In genomic region chr5:88807342-88807741, GRCm38 (mm10) we compare ENCODE assay signal across 23 mouse cellular contexts. TPM values are rescaled to one million over a fixed set of nuclear protein-coding genes. Genes with fewer than 3 reads are reported as not detected.
DNase-seq lines count a peak whose midpoint lies in the region; ATAC-seq and TF ChIP-seq lines count a peak whose summit lies in the region.
"Had no signal": no experiment of that assay in that cellular context is flagged by ENCODE, and none has a peak within 500 bp of the region (broad histone marks: within the 10 kb centered on the region; RNA-seq: fewer than 3 reads in every experiment).

No protein-coding gene starts in this region.

- no peak overlapping the region for H3K9ac ChIP-seq in heart, embryonic 13.5 days
- no peak overlapping the region for H3K9ac ChIP-seq in ES-Bruce4 (ENCODE audit: low read depth, poor library complexity, severe bottlenecking)
- H3K9ac ChIP-seq: lung, embryonic 14.5 days; stomach, embryonic 15.5 days had no signal

- no peak overlapping the region for H3K4me3 ChIP-seq in heart, embryonic 13.5 days
- H3K4me3 ChIP-seq in ES-Bruce4 (ENCODE audit: low read depth, low read length): peak overlapping the region; percentile 28
- H3K4me3 ChIP-seq: stomach, embryonic 15.5 days had no signal

- H3K9me3 ChIP-seq in heart, embryonic 13.5 days: no peaks in the 10 kb centered on the region
- no peaks in the 10 kb centered on the region for H3K9me3 ChIP-seq in ES-Bruce4 (replicated peaks; ENCODE audit: control insufficient read depth, insufficient read depth, low read length, poor library complexity, severe bottlenecking)
- H3K9me3 ChIP-seq: stomach, embryonic 15.5 days had no signal

- TF ChIP-seq POLR2A in ES-Bruce4 (IDR thresholded peaks at IDR 0.05; ENCODE audit: insufficient read depth, low read length): no peak

- peaks cover 19% of the 10 kb centered on the region for H3K4me1 ChIP-seq in heart, embryonic 13.5 days
- peaks cover 2% of the 10 kb centered on the region for H3K4me1 ChIP-seq in ES-Bruce4 (ENCODE audit: control insufficient read depth, insufficient read depth, low read length)
- H3K4me1 ChIP-seq: stomach, embryonic 15.5 days had no signal

- H3K36me3 ChIP-seq in heart, embryonic 13.5 days: no peaks in the 10 kb centered on the region
- H3K36me3 ChIP-seq in ES-Bruce4 (ENCODE audit: control insufficient read depth, insufficient read depth, low read length, poor library complexity, severe bottlenecking): no peaks in the 10 kb centered on the region
- H3K36me3 ChIP-seq: stomach, embryonic 15.5 days had no signal

- ATAC-seq in heart, embryonic 13.5 days (ENCODE audit: extremely low read depth, insufficient number of reproducible peaks, low FRiP score, low TSS enrichment): no peak
- ATAC-seq: forebrain, embryonic 16.5 days had no signal

- WGBS in heart, embryonic 13.5 days: 30% methylated on average over 9 of the region's 9 CpGs

- H3K27me3 ChIP-seq in heart, embryonic 13.5 days (replicated peaks): 0 out of 2 replicates have a peak, but pooled peaks cover 4% of the 10 kb centered on the region
- no peaks in the 10 kb centered on the region for H3K27me3 ChIP-seq in ES-Bruce4 (ENCODE audit: control insufficient read depth, insufficient read depth, low read length, poor library complexity, severe bottlenecking)
- H3K27me3 ChIP-seq: CH12.LX; stomach, embryonic 15.5 days had no signal

- no peak for TF ChIP-seq CTCF in ES-Bruce4 (IDR thresholded peaks at IDR 0.05; ENCODE audit: low read depth, low read length)

- TF ChIP-seq EP300 in ES-Bruce4 (IDR thresholded peaks at IDR 0.05; ENCODE audit: insufficient read depth, low read depth, low read length): no peak

- H3K27ac ChIP-seq in heart, embryonic 13.5 days (replicated peaks): peak overlapping the region; percentile 16
- H3K27ac ChIP-seq in ES-Bruce4 (ENCODE audit: insufficient read depth, low read length): no peak overlapping the region
- H3K27ac ChIP-seq: macrophage; stomach, embryonic 15.5 days had no signal

- H3K4me2 ChIP-seq in heart, embryonic 13.5 days: peak overlapping the region; percentile 28
- H3K4me2 ChIP-seq: liver, embryonic 11.5 days; lung, embryonic 14.5 days; midbrain, embryonic 11.5 days; stomach, embryonic 15.5 days had no signal

- peak; percentile 62 for DNase-seq in cerebellum, postnatal 10 days
- no peak for DNase-seq in cerebellum, adult 8-10 months
- no peak for DNase-seq in heart, adult 11 months
- DNase-seq in layer of hippocampus, adult 9-11 months: peak; percentile 22
- DNase-seq in layer of hippocampus, postnatal 25 days (ENCODE audit: extremely low spot score in 1 of 2, low spot score in 1 of 2): no peak
- no peak for DNase-seq in adrenal gland, postnatal 36 days
- DNase-seq: adrenal gland, postnatal 10 days; gastrocnemius, postnatal 10 days; heart, postnatal 10 days; kidney, adult 2 months; kidney, postnatal 14 days; left cerebral cortex, postnatal 4 days; lung, embryonic 14.5 days; retina, postnatal 1 day; spleen, adult 18-20 months had no signal

RNA-seq across cellular contexts. Expression of gene Dck, which starts 42.5 kb away (rescaled TPM):
- polyA plus RNA-seq in heart, embryonic 13.5 days (2015; fragmentation: Nextera tagmentation; extraction: Ambion mirVana): 34.8 and 37.8 TPM in 2 replicates
- total RNA-seq in layer of hippocampus, postnatal 25 days (2021): 10 to 100 TPM; 13.7 to 13.8 TPM
- 39.0 and 41.2 TPM in 2 replicates for polyA plus RNA-seq in ES-Bruce4 (2011; ENCODE audit: insufficient read depth, insufficient read length, low read depth, missing spikeins)
- 1 to 10 TPM; 3.6 to 5.1 TPM for total RNA-seq in adrenal gland, postnatal 36 days (2021)

Comparison
In these comparisons a context has a peak if more than half of its experiments do, and no peak if none do; other contexts are left out.
1. DNase-seq: peak in cerebellum, postnatal 10 days (2 of 2) and layer of hippocampus, adult 9-11 months (single experiment); none in cerebellum, adult 8-10 months (single experiment), heart, adult 11 months (single experiment), layer of hippocampus, postnatal 25 days (0 of 2) and adrenal gland, postnatal 36 days (0 of 2).